Mouse (Mus musculus) ES-Bruce4 (cell line): ENCODE measurements at regions not wholly inside any gene's neighbourhood (a gene's known extent, or its start where the extent isn't known, plus 50 kb on each side); places are given as distances from the start of the nearest gene placed in this dataset.
A peak's percentile ranks its signal among the peaks of the same experiment; 100 is the strongest.

Experiments used
- H3K27ac ChIP-seq: 2 replicates; pipeline ENCODE4 v1.5.1; 2012; ENCODE audit warnings: low read length, inconsistent platforms; ENCODE audit not compliant: insufficient read depth
- H3K27me3 ChIP-seq: 2 replicates; pipeline ENCODE4 v1.6.1; 2012; ENCODE audit warnings: mild to moderate bottlenecking, low read length, inconsistent platforms; ENCODE audit not compliant: control insufficient read depth, poor library complexity, insufficient read depth, severe bottlenecking
- H3K36me3 ChIP-seq: 2 replicates; pipeline ENCODE4 v1.6.1; 2012; ENCODE audit warnings: inconsistent platforms, mild to moderate bottlenecking, low read length, moderate library complexity; ENCODE audit not compliant: control insufficient read depth, poor library complexity, insufficient read depth, severe bottlenecking
- H3K4me1 ChIP-seq: one replicate; pipeline ENCODE4 v1.8.1; 2011; ENCODE audit warnings: low read length; ENCODE audit not compliant: control insufficient read depth, insufficient read depth
- H3K4me3 ChIP-seq: 2 replicates; pipeline ENCODE4 v1.5.1; 2011; ENCODE audit warnings: low read depth, mild to moderate bottlenecking, low read length
- H3K9ac ChIP-seq: 2 replicates; pipeline ENCODE4 v1.6.1; 2012; ENCODE audit warnings: low read depth, mild to moderate bottlenecking, inconsistent platforms; ENCODE audit not compliant: poor library complexity, severe bottlenecking
- H3K9me3 ChIP-seq: replicated peaks from 2 replicates; pipeline ENCODE4 v1.6.1; 2012; ENCODE audit warnings: mild to moderate bottlenecking, low read length, inconsistent platforms; ENCODE audit not compliant: control insufficient read depth, poor library complexity, insufficient read depth, severe bottlenecking
- CTCF ChIP-seq: IDR thresholded peaks from one replicate; pipeline ENCODE4 v1.8.1; 2011; ENCODE audit warnings: low read depth, low read length
- EP300 ChIP-seq: IDR thresholded peaks from 2 replicates; pipeline ENCODE4 v1.6.1; 2011; ENCODE audit warnings: low read depth, low read length; ENCODE audit not compliant: insufficient read depth
- POLR2A ChIP-seq: IDR thresholded peaks from one replicate; pipeline ENCODE4 v1.8.1; 2011; ENCODE audit warnings: low read length; ENCODE audit not compliant: insufficient read depth

GRCm38 (mm10) chr12:97895981-97896380 is 363.3 kb downstream of the Galc start:
- H3K36me3 ChIP-seq: no peaks in the 10 kb centered on the region
- H3K9ac ChIP-seq: no peak overlapping the region
- TF ChIP-seq EP300 (no peak), POLR2A (no peak), CTCF (no peak)
- no peaks in the 10 kb centered on the region for H3K4me1 ChIP-seq
- H3K9me3 ChIP-seq: no peaks in the 10 kb centered on the region
- no peak overlapping the region for H3K27ac ChIP-seq
- H3K4me3 ChIP-seq: no peak overlapping the region
- H3K27me3 ChIP-seq: no peaks in the 10 kb centered on the region

GRCm38 (mm10) chr12:97888801-97889455 is 370.3 kb downstream of the Galc start:
- H3K9ac ChIP-seq: no peak overlapping the region
- no peak for TF ChIP-seq CTCF
- TF ChIP-seq EP300: no peak
- no peak for TF ChIP-seq POLR2A
- H3K4me1 ChIP-seq: no peaks in the 10 kb centered on the region
- no peaks in the 10 kb centered on the region for H3K9me3 ChIP-seq
- H3K36me3 ChIP-seq: no peaks in the 10 kb centered on the region
- H3K27me3 ChIP-seq: no peaks in the 10 kb centered on the region; the same call in 1 of the 2 replicates
- H3K4me3 ChIP-seq: no peak overlapping the region
- no peak overlapping the region for H3K27ac ChIP-seq

GRCm38 (mm10) chr12:97888291-97888800 is 370.9 kb downstream of the Galc start:
- Histone ChIP-seq H3K9me3 (no peaks in the 10 kb centered on the region), H3K36me3 (no peaks in the 10 kb centered on the region), H3K4me3 (no peak overlapping the region), H3K27ac (no peak overlapping the region), H3K27me3 (no peaks in the 10 kb centered on the region; the same call in 1 of the 2 replicates), H3K9ac (no peak overlapping the region), H3K4me1 (no peaks in the 10 kb centered on the region)
- no peak for TF ChIP-seq CTCF
- no peak for TF ChIP-seq EP300
- no peak for TF ChIP-seq POLR2A

- H3K9ac ChIP-seq: no peak overlapping the region
- TF ChIP-seq CTCF (no peak), EP300 (no peak), POLR2A (no peak)
- no peaks in the 10 kb centered on the region for H3K27me3 ChIP-seq
- H3K36me3 ChIP-seq: no peaks in the 10 kb centered on the region
- H3K9me3 ChIP-seq: no peaks in the 10 kb centered on the region
- H3K4me3 ChIP-seq: no peak overlapping the region
- H3K4me1 ChIP-seq: no peaks in the 10 kb centered on the region
- no peak overlapping the region for H3K27ac ChIP-seq
These were observed 376.8 kb downstream of the Galc start for GRCm38 (mm10) chr12:97882439-97882838.

- Histone ChIP-seq H3K36me3 (no peaks in the 10 kb centered on the region), H3K27me3 (no peaks in the 10 kb centered on the region), H3K9me3 (no peaks in the 10 kb centered on the region), H3K4me1 (no peaks in the 10 kb centered on the region), H3K27ac (no peak overlapping the region), H3K9ac (no peak overlapping the region), H3K4me3 (no peak overlapping the region)
- no peak for TF ChIP-seq POLR2A
- no peak for TF ChIP-seq EP300
- peak; percentile 65 for TF ChIP-seq CTCF
These were observed 386.9 kb downstream of the Galc start for GRCm38 (mm10) chr12:97872391-97872790.

GRCm38 (mm10) chr12:97862921-97863320 is 396.3 kb downstream of the Galc start:
- TF ChIP-seq EP300 (no peak), CTCF (no peak), POLR2A (no peak)
- H3K27me3 ChIP-seq: no peaks in the 10 kb centered on the region
- no peak overlapping the region for H3K27ac ChIP-seq
- H3K4me3 ChIP-seq: no peak overlapping the region
- no peak overlapping the region for H3K9ac ChIP-seq
- H3K4me1 ChIP-seq: no peaks in the 10 kb centered on the region
- no peaks in the 10 kb centered on the region for H3K36me3 ChIP-seq
- no peaks in the 10 kb centered on the region for H3K9me3 ChIP-seq
